In the genomic region with DNA sequence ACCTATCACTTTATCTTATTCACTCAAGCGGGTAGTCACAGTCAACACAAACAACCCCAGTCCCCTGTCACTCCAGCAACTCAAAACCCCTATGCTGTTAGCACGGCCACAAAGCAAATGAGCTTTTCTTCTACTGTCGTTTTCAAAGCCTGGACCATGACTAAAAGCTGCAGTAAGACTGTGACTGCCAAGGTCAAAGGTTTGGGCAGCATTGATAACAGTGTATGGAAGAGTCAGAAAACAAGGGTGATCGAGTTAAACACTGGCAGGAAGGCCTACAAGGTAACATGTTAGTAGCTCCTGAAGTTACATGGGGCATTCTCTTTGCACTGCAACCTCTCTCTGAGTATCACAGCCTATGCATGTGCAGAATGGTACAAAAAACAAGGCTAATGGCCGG, we compare ENCODE assay signal across 18 mouse cellular contexts.
DNase-seq lines count a peak whose midpoint lies in the region; ATAC-seq and TF ChIP-seq lines count a peak whose summit lies in the region.
"Had no signal": no experiment of that assay in that cellular context is flagged by ENCODE, and none has a peak within 500 bp of the region (broad histone marks: within the 10 kb centered on the region; RNA-seq: fewer than 3 reads in every experiment).

No protein-coding gene starts in this region.

- TF ChIP-seq EP300 in lung, postnatal 0 days (IDR thresholded peaks at IDR 0.05) = no peak

- H3K27ac ChIP-seq in heart, embryonic 12.5 days (ENCODE audit: poor library complexity, severe bottlenecking) = peak overlapping the region; percentile 81
- peak overlapping the region; percentile 13 for H3K27ac ChIP-seq in kidney, adult 2 months (ENCODE audit: insufficient read depth, low read depth, low read length)
- H3K27ac ChIP-seq in lung, embryonic 14.5 days (ENCODE audit: low read depth) = peak overlapping the region; percentile 73; the same call in 1 of the 2 replicates
- H3K27ac ChIP-seq in lung, postnatal 0 days (ENCODE audit: low read length) = no peak overlapping the region; the same call in 1 of the 2 replicates
- peak overlapping the region; percentile 30; the same call in 1 of the 2 replicates for H3K27ac ChIP-seq in embryonic fibroblast, embryonic 13.5 days (ENCODE audit: insufficient read depth, low read length)
- H3K27ac ChIP-seq: liver, embryonic 14.5 days had no signal

- peaks cover 68% of the 10 kb centered on the region for H3K4me1 ChIP-seq in heart, embryonic 12.5 days (replicated peaks)
- H3K4me1 ChIP-seq in kidney, adult 2 months (ENCODE audit: control insufficient read depth, insufficient read depth, low read length) = peaks cover 38% of the 10 kb centered on the region
- peaks cover 22% of the 10 kb centered on the region for H3K4me1 ChIP-seq in lung, embryonic 14.5 days (ENCODE audit: insufficient read depth)
- H3K4me1 ChIP-seq in lung, postnatal 0 days (ENCODE audit: insufficient read depth, low read depth, low read length) = peaks cover 12% of the 10 kb centered on the region; the same call in 1 of the 2 replicates
- peaks cover 13% of the 10 kb centered on the region for H3K4me1 ChIP-seq in embryonic fibroblast, embryonic 13.5 days (ENCODE audit: control insufficient read depth, insufficient read depth, low read length)

- no peak overlapping the region for H3K9ac ChIP-seq in heart, embryonic 12.5 days
- H3K9ac ChIP-seq in lung, embryonic 14.5 days = no peak overlapping the region
- no peak overlapping the region for H3K9ac ChIP-seq in lung, postnatal 0 days (replicated peaks; ENCODE audit: low read depth)
- H3K9ac ChIP-seq: hindbrain, embryonic 13.5 days; liver, embryonic 14.5 days had no signal

- H3K27me3 ChIP-seq in heart, embryonic 12.5 days (replicated peaks) = no peaks in the 10 kb centered on the region
- no peaks in the 10 kb centered on the region for H3K27me3 ChIP-seq in kidney, adult 2 months (replicated peaks; ENCODE audit: control insufficient read depth, insufficient read depth, low read length)
- no peaks in the 10 kb centered on the region for H3K27me3 ChIP-seq in lung, embryonic 14.5 days (ENCODE audit: insufficient read depth, low read length)
- H3K27me3 ChIP-seq in lung, postnatal 0 days (replicated peaks; ENCODE audit: insufficient read depth, low read length) = no peaks in the 10 kb centered on the region

- H3K4me3 ChIP-seq in heart, embryonic 12.5 days = no peak overlapping the region
- H3K4me3 ChIP-seq in kidney, adult 2 months (ENCODE audit: insufficient read depth, low read depth, low read length) = no peak overlapping the region
- no peak overlapping the region for H3K4me3 ChIP-seq in lung, embryonic 14.5 days (ENCODE audit: low read depth, low read length)
- no peak overlapping the region for H3K4me3 ChIP-seq in lung, postnatal 0 days (ENCODE audit: low read depth, low read length)
- H3K4me3 ChIP-seq in embryonic fibroblast, embryonic 13.5 days (ENCODE audit: insufficient read depth, low read length) = no peak overlapping the region
- H3K4me3 ChIP-seq: hindbrain, embryonic 13.5 days had no signal

- no peak for TF ChIP-seq CTCF in kidney, adult 2 months (conservative IDR thresholded peaks at IDR 0.05; ENCODE audit: insufficient read depth, insufficient read length, low read depth, low read length)
- TF ChIP-seq CTCF in lung, embryonic 14.5 days (IDR thresholded peaks at IDR 0.05; ENCODE audit: low read depth) = no peak
- no peak for TF ChIP-seq CTCF in lung, postnatal 0 days (IDR thresholded peaks at IDR 0.05)
- no peak for TF ChIP-seq CTCF in embryonic fibroblast, embryonic 13.5 days (IDR thresholded peaks at IDR 0.05; ENCODE audit: borderline replicate concordance, insufficient read depth, low read length)

- WGBS in heart, embryonic 12.5 days = 49% methylated on average over 5 of the region's 5 CpGs
- 62% methylated on average over 5 of the region's 5 CpGs for WGBS in kidney, adult 2 months
- 52% methylated on average over 5 of the region's 5 CpGs for WGBS in lung, embryonic 14.5 days
- 64% methylated on average over 5 of the region's 5 CpGs for WGBS in lung, postnatal 0 days

- H3K4me2 ChIP-seq in heart, embryonic 12.5 days = no peak overlapping the region
- H3K4me2 ChIP-seq in lung, embryonic 14.5 days = no peak overlapping the region
- no peak overlapping the region for H3K4me2 ChIP-seq in lung, postnatal 0 days (replicated peaks; ENCODE audit: low read depth, low read length)
- H3K4me2 ChIP-seq: hindbrain, embryonic 13.5 days had no signal

- peaks cover 35% of the 10 kb centered on the region for H3K36me3 ChIP-seq in heart, embryonic 12.5 days
- no peaks in the 10 kb centered on the region; the same call in 1 of the 2 replicates for H3K36me3 ChIP-seq in kidney, adult 2 months (ENCODE audit: control insufficient read depth, insufficient read depth, low read length)
- H3K36me3 ChIP-seq in lung, embryonic 14.5 days (ENCODE audit: insufficient read depth) = peaks cover 6% of the 10 kb centered on the region; the same call in 1 of the 2 replicates
- H3K36me3 ChIP-seq in lung, postnatal 0 days (ENCODE audit: insufficient read depth, low read length) = no peaks in the 10 kb centered on the region
- H3K36me3 ChIP-seq: hindbrain, embryonic 13.5 days had no signal

- no peak for ATAC-seq in heart, embryonic 12.5 days (ENCODE audit: insufficient number of reproducible peaks, low FRiP score)
- ATAC-seq in lung, embryonic 14.5 days (ENCODE audit: insufficient read depth) = no peak
- ATAC-seq in lung, postnatal 0 days = no peak
- ATAC-seq: intestine, embryonic 16.5 days had no signal

- H3K9me3 ChIP-seq in heart, embryonic 12.5 days (replicated peaks) = peaks cover 6% of the 10 kb centered on the region; the same call in 1 of the 2 replicates
- H3K9me3 ChIP-seq in lung, embryonic 14.5 days (ENCODE audit: low read depth, low read length) = no peaks in the 10 kb centered on the region
- no peaks in the 10 kb centered on the region for H3K9me3 ChIP-seq in lung, postnatal 0 days (ENCODE audit: low read length)
- H3K9me3 ChIP-seq: hindbrain, embryonic 13.5 days had no signal

- no peak for TF ChIP-seq POLR2A in kidney, adult 2 months (IDR thresholded peaks at IDR 0.05; ENCODE audit: low read depth, low read length)
- TF ChIP-seq POLR2A in embryonic fibroblast, embryonic 13.5 days (IDR thresholded peaks at IDR 0.05; ENCODE audit: low read depth, low read length) = no peak

- no peak for DNase-seq in heart, postnatal 10 days
- no peak for DNase-seq in kidney, adult 2 months
- DNase-seq in kidney, adult 18-20 months = no peak
- DNase-seq in lung, embryonic 14.5 days = no peak
- no peak for DNase-seq in lung, postnatal 0 days (ENCODE audit: low spot score)
- no peak for DNase-seq in embryo, embryonic 10 days (ENCODE audit: low spot score)
- DNase-seq: adrenal gland, postnatal 25 days; cerebellum, adult 18-20 months; cerebellum, postnatal 36 days; gastrocnemius, postnatal 10 days; layer of hippocampus, postnatal 36 days; midbrain, embryonic 14.5 days; thymus, postnatal 36 days had no signal

- intact Hi-C loops in heart, postnatal 10 days (cut with DNase I) = loop anchor here (5.0 kb wide), 1 partner anchor 43 kb away; no protein-coding TSS in a partner anchor
